Mouse (Mus musculus) heart, postnatal 4 days (tissue): ENCODE data around the gene Cyp27a1. TPM values are rescaled to one million over a fixed set of nuclear protein-coding genes. Genes with fewer than 3 reads are reported as not detected.

ENCODE experiments used
- DNase-seq: peaks from one replicate; pipeline ENCODE4 v3.0.0; 2021
- total RNA-seq, 2 experiments: library from RNA; stranded (reverse); gene quantifications; 2 replicates each; pipeline ENCODE4 v1.2.3; 2021

Gene Cyp27a1
- total RNA-seq, 2 experiments from 2014 or later: 5.4 to 6.3 TPM

GRCm38 (mm10) chr1:74719281-74719680 lies 5.9 kb downstream of the Cyp27a1 start:
- no peak for DNase-seq

- no peak for DNase-seq
These were observed 8.3 kb downstream of the Cyp27a1 start for GRCm38 (mm10) chr1:74721657-74722056.

GRCm38 (mm10) chr1:74723748-74724147 lies 10.4 kb downstream of the Cyp27a1 start:
- DNase-seq: peak; percentile 37

- no peak for DNase-seq
These were observed 12.7 kb downstream of the Cyp27a1 start for GRCm38 (mm10) chr1:74726114-74726513.

GRCm38 (mm10) chr1:74726674-74727073 lies 13.3 kb downstream of the Cyp27a1 start:
- no peak for DNase-seq

- no peak for DNase-seq
These were observed 15.1 kb downstream of the Cyp27a1 start for GRCm38 (mm10) chr1:74728446-74728845.

GRCm38 (mm10) chr1:74736977-74737376 lies 23.6 kb downstream of the Cyp27a1 start:
- DNase-seq: no peak

GRCm38 (mm10) chr1:74737500-74737899 lies 24.1 kb downstream of the Cyp27a1 start:
- DNase-seq: no peak

GRCm38 (mm10) chr1:74740846-74741245 lies 27.5 kb downstream of the Cyp27a1 start:
- no peak for DNase-seq

- DNase-seq: no peak
These were observed 34.0 kb downstream of the Cyp27a1 start for GRCm38 (mm10) chr1:74747335-74747734.

- peak; percentile 84 for DNase-seq
These were observed 35.4 kb downstream of the Cyp27a1 start, which contains the start of gene Prkag3 for GRCm38 (mm10) chr1:74748643-74749271. Prkag3 (minus strand) TSS chr1:74749221.

- peak; percentile 82 for DNase-seq
These were observed 35.9 kb downstream of the Cyp27a1 start for GRCm38 (mm10) chr1:74749301-74749700.

- DNase-seq: no peak
These were observed 37.3 kb downstream of the Cyp27a1 start for GRCm38 (mm10) chr1:74750683-74751082.

- no peak for DNase-seq
These were observed 38.8 kb downstream of the Cyp27a1 start for GRCm38 (mm10) chr1:74752150-74752549.

- DNase-seq: no peak
These were observed 39.5 kb downstream of the Cyp27a1 start for GRCm38 (mm10) chr1:74752833-74753232.

GRCm38 (mm10) chr1:74753266-74753974 lies 40.0 kb downstream of the Cyp27a1 start:
- no peak for DNase-seq

GRCm38 (mm10) chr1:74754175-74754785 lies 40.9 kb downstream of the Cyp27a1 start:
- no peak for DNase-seq

- peak; percentile 62 for DNase-seq
These were observed 46.4 kb downstream of the Cyp27a1 start for GRCm38 (mm10) chr1:74759773-74760172.

GRCm38 (mm10) chr1:74763081-74763480 lies 49.7 kb downstream of the Cyp27a1 start:
- peak; percentile 81 for DNase-seq

GRCm38 (mm10) chr1:74770727-74771466 lies 57.5 kb downstream of the Cyp27a1 start:
- DNase-seq: no peak

- DNase-seq: no peak
These were observed 58.1 kb downstream of the Cyp27a1 start for GRCm38 (mm10) chr1:74771467-74771844.

- no peak for DNase-seq
These were observed 58.3 kb downstream of the Cyp27a1 start, which contains the start of gene Wnt6 for GRCm38 (mm10) chr1:74771845-74771930. Wnt6 (plus strand) TSS chr1:74771892.

GRCm38 (mm10) chr1:74771931-74772620 lies 58.7 kb downstream of the Cyp27a1 start:
- no peak for DNase-seq
